In the genomic region with DNA sequence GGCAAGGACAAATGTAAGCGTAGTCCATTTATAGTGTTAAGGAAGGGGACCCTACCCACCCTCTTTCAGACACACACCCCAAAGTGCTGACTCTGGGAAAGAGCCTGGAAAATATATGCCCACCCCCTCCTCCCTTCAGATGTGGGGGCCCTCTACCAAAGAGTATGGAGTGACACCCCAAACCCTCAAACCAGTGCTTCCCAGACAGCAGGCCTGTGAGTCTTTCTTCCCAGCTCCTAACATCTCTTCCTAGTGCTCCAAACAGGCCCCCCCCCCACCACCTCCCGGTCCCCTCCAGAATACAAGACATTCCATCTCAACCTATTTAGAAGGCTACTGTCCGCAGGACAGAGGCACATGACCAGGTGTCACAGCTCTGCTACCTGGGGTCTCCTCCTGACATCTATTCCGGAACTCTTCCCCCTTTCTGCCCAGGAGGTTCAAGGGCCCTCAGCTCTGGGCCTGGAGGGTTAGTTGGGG, we compare ENCODE assay signal across 10 mouse cellular contexts. TPM values are rescaled to one million over a fixed set of nuclear protein-coding genes. Genes with fewer than 3 reads are reported as not detected.
DNase-seq lines count a peak whose midpoint lies in the region; ATAC-seq and TF ChIP-seq lines count a peak whose summit lies in the region.
"Had no signal": no experiment of that assay in that cellular context is flagged by ENCODE, and none has a peak within 500 bp of the region (broad histone marks: within the 10 kb centered on the region; RNA-seq: fewer than 3 reads in every experiment).

No protein-coding gene starts in this region.

- H3K9me3 ChIP-seq in neural tube, embryonic 11.5 days (ENCODE audit: control insufficient read depth, low read length) = no peaks in the 10 kb centered on the region
- H3K9me3 ChIP-seq in forebrain, postnatal 0 days (ENCODE audit: low read length) = no peaks in the 10 kb centered on the region
- H3K9me3 ChIP-seq in limb, embryonic 14.5 days (ENCODE audit: control insufficient read depth, low read length) = no peaks in the 10 kb centered on the region
- H3K9me3 ChIP-seq: heart, embryonic 15.5 days had no signal

- no peak for TF ChIP-seq POLR2A in limb, embryonic 14.5 days (IDR thresholded peaks at IDR 0.05; ENCODE audit: borderline replicate concordance, extremely low read depth, insufficient read depth, insufficient read length)

- H3K4me2 ChIP-seq in neural tube, embryonic 11.5 days (ENCODE audit: low read depth) = peak overlapping the region; percentile 97; the same call in 1 of the 2 replicates
- peak overlapping the region; percentile 85 for H3K4me2 ChIP-seq in forebrain, postnatal 0 days (ENCODE audit: low read depth)
- peak overlapping the region; percentile 75; the same call in 1 of the 2 replicates for H3K4me2 ChIP-seq in limb, embryonic 14.5 days (replicated peaks; ENCODE audit: low read depth, low read length, severe bottlenecking)

- H3K4me1 ChIP-seq in neural tube, embryonic 11.5 days (ENCODE audit: control insufficient read depth, insufficient read depth, low read length) = peaks cover 36% of the 10 kb centered on the region
- H3K4me1 ChIP-seq in forebrain, postnatal 0 days (ENCODE audit: insufficient read depth) = 0 out of 2 replicates have a peak, but pooled peaks cover 2% of the 10 kb centered on the region
- peaks cover 37% of the 10 kb centered on the region for H3K4me1 ChIP-seq in limb, embryonic 14.5 days (ENCODE audit: control insufficient read depth, insufficient read depth, low read length)

- 0 out of 2 replicates have a peak, but pooled peaks cover 3% of the 10 kb centered on the region for H3K27me3 ChIP-seq in neural tube, embryonic 11.5 days (ENCODE audit: control insufficient read depth, insufficient read depth, low read length)
- H3K27me3 ChIP-seq in forebrain, postnatal 0 days (ENCODE audit: insufficient read depth, low read length) = no peaks in the 10 kb centered on the region
- H3K27me3 ChIP-seq in limb, embryonic 14.5 days (ENCODE audit: control insufficient read depth, insufficient read depth, low read length) = peaks cover 23% of the 10 kb centered on the region; the same call in 1 of the 2 replicates

- H3K27ac ChIP-seq in neural tube, embryonic 11.5 days (ENCODE audit: low read depth, low read length) = no peak overlapping the region
- H3K27ac ChIP-seq in forebrain, postnatal 0 days (ENCODE audit: low read depth, low read length) = peak overlapping the region; percentile 66; the same call in 1 of the 2 replicates
- no peak overlapping the region for H3K27ac ChIP-seq in limb, embryonic 14.5 days (replicated peaks; ENCODE audit: low read depth, low read length)
- H3K27ac ChIP-seq: heart, embryonic 15.5 days had no signal

- 0 out of 2 replicates have a peak overlapping the region, but pooled peaks have one; percentile 8 for H3K4me3 ChIP-seq in neural tube, embryonic 11.5 days (ENCODE audit: low read depth, low read length)
- H3K4me3 ChIP-seq in forebrain, postnatal 0 days (ENCODE audit: low read depth, low read length) = peak overlapping the region; percentile 88
- no peak overlapping the region for H3K4me3 ChIP-seq in limb, embryonic 14.5 days (replicated peaks; ENCODE audit: low read length)

- no peak for TF ChIP-seq CTCF in forebrain, postnatal 0 days (IDR thresholded peaks at IDR 0.05; ENCODE audit: low read depth)

- no peaks in the 10 kb centered on the region for H3K36me3 ChIP-seq in neural tube, embryonic 11.5 days (ENCODE audit: control insufficient read depth, insufficient read depth, low read length)
- H3K36me3 ChIP-seq in forebrain, postnatal 0 days (ENCODE audit: insufficient read depth) = peaks cover 7% of the 10 kb centered on the region
- H3K36me3 ChIP-seq in limb, embryonic 14.5 days (ENCODE audit: control insufficient read depth, insufficient read depth, low read length) = peaks cover 10% of the 10 kb centered on the region
- H3K36me3 ChIP-seq: heart, embryonic 15.5 days had no signal

- WGBS in neural tube, embryonic 11.5 days = 25% methylated on average over 4 of the region's 4 CpGs
- 31% methylated on average over 4 of the region's 4 CpGs for WGBS in forebrain, postnatal 0 days
- WGBS in limb, embryonic 14.5 days = 38% methylated on average over 4 of the region's 4 CpGs

- no peak for DNase-seq in neural tube, embryonic 11.5 days (ENCODE audit: low spot score)
- DNase-seq in neural tube, embryonic 10.5 days (ENCODE audit: extremely low spot score, low spot score) = no peak
- no peak for DNase-seq in forebrain, postnatal 0 days
- DNase-seq in limb, embryonic 14.5 days (ENCODE audit: low spot score) = no peak
- no peak for DNase-seq in spleen, adult 12 weeks (ENCODE audit: low spot score)
- DNase-seq in frontal cortex, postnatal 25 days (ENCODE audit: low spot score in 2 of 2) = no peak
- DNase-seq in cerebellum, postnatal 36 days = no peak
- no peak for DNase-seq in cerebellum, adult 9-10 months

- H3K9ac ChIP-seq in neural tube, embryonic 11.5 days (ENCODE audit: low read length) = no peak overlapping the region
- peak overlapping the region; percentile 41; the same call in 1 of the 2 replicates for H3K9ac ChIP-seq in forebrain, postnatal 0 days
- H3K9ac ChIP-seq in limb, embryonic 14.5 days (ENCODE audit: low read depth, low read length, severe bottlenecking) = no peak overlapping the region
- H3K9ac ChIP-seq: heart, embryonic 15.5 days had no signal

- ATAC-seq in neural tube, embryonic 11.5 days (ENCODE audit: insufficient read depth, low FRiP score, low TSS enrichment) = no peak
- no peak for ATAC-seq in forebrain, postnatal 0 days
- no peak for ATAC-seq in limb, embryonic 14.5 days (ENCODE audit: low FRiP score, low read depth)

RNA-seq across cellular contexts. Expression of a gene that starts 2.4 kb away (rescaled TPM):
- polyA plus RNA-seq in neural tube, embryonic 11.5 days (2014; fragmentation: Nextera tagmentation; extraction: Ambion mirVana) = 25.6 and 27.3 TPM in 2 replicates
- 108 and 123 TPM in 2 replicates for total RNA-seq in forebrain, postnatal 0 days (2014; rRNA removed)
- polyA plus RNA-seq in forebrain, postnatal 0 days (2015; fragmentation: Nextera tagmentation; extraction: Ambion mirVana) = 57.9 and 73.2 TPM in 2 replicates
- polyA plus RNA-seq in limb, embryonic 14.5 days (2012; rRNA removed) = 11.4 and 16.0 TPM in 2 replicates
- 18.2 and 21.0 TPM in 2 replicates for polyA plus RNA-seq in limb, embryonic 14.5 days (2014; fragmentation: Nextera tagmentation; extraction: Ambion mirVana)
- total RNA-seq: monocyte, adult 5-6 weeks had no signal
